Mouse (Mus musculus) frontal cortex, postnatal 10 days (tissue): ENCODE data around the gene Serpine1.

Experiments
- DNase-seq, 2 experiments: peaks; one replicate each; pipeline ENCODE4 v3.0.0; 2022; ENCODE audit warnings: low spot score in 2 of 2, mixed read lengths in 1 of 2

Serpine1 gene

GRCm38 (mm10) chr5:137025132-137025531, 46.9 kb downstream of the Serpine1 start:
- peak in 1 of 2 experiments; percentile 76 for DNase-seq

GRCm38 (mm10) chr5:137024318-137024717, 47.8 kb downstream of the Serpine1 start:
- no peak for DNase-seq

- DNase-seq: no peak
Observed at GRCm38 (mm10) chr5:137015913-137016312, 56.2 kb downstream of the Serpine1 start.

GRCm38 (mm10) chr5:137012401-137012950, 59.6 kb downstream of the Serpine1 start:
- no peak for DNase-seq
